13 mouse cellular contexts compared by ENCODE assay signal in the genomic region with DNA sequence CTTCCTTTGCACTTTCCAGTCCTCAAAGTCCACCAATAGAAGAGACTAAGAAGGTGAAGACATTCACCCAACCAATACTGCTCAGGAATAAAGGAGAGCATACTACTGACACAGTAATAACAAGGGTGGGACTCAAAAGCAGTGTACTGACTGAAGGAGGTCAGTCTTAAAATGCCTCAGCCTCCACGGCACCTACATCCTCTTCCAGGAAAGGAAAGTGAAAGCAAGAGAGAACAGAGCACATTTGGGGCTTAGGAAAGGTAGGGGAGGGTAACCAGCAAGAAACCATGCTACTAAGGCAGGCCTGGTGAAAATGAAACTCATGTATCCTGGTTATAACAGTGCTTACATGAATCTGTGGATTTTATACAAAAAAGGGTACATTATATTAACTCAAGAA. TPM values are rescaled to one million over a fixed set of nuclear protein-coding genes. Genes with fewer than 3 reads are reported as not detected.
DNase-seq lines count a peak whose midpoint lies in the region; ATAC-seq and TF ChIP-seq lines count a peak whose summit lies in the region.
"Had no signal": no experiment of that assay in that cellular context is flagged by ENCODE, and none has a peak within 500 bp of the region (broad histone marks: within the 10 kb centered on the region; RNA-seq: fewer than 3 reads in every experiment).

No protein-coding gene starts in this region.

- intact Hi-C loops in heart, postnatal 36 days (cut with DNase I), result no loop called here

- no peak for ATAC-seq in liver, embryonic 16.5 days (ENCODE audit: low read depth)

- peak; percentile 78 for DNase-seq in heart, adult 11 months
- no peak for DNase-seq in heart, postnatal 36 days
- DNase-seq in thymus, postnatal 25 days, result peak; percentile 13
- no peak for DNase-seq in thymus, adult 2 months
- DNase-seq in layer of hippocampus, postnatal 36 days, result no peak
- DNase-seq in right cerebral cortex, postnatal 4 days, result no peak
- DNase-seq in adrenal gland, adult 2 months, result no peak
- DNase-seq: adrenal gland, postnatal 14 days; gastrocnemius, postnatal 10 days; kidney, adult 2 months; left cerebral cortex, postnatal 4 days; spleen, adult 18-20 months had no signal

- H3K9me3 ChIP-seq in liver, embryonic 16.5 days (replicated peaks; ENCODE audit: control insufficient read depth, low read length), result no peaks in the 10 kb centered on the region

- H3K4me1 ChIP-seq in thymus, adult 2 months (replicated peaks; ENCODE audit: control insufficient read depth, insufficient read depth, low read length), result no peaks in the 10 kb centered on the region; the same call in 1 of the 2 replicates
- H3K4me1 ChIP-seq in liver, embryonic 16.5 days (ENCODE audit: control insufficient read depth, low read depth, low read length), result peaks cover 13% of the 10 kb centered on the region

- no peaks in the 10 kb centered on the region for H3K27me3 ChIP-seq in thymus, adult 2 months (ENCODE audit: control insufficient read depth, insufficient read depth, low read length)
- H3K27me3 ChIP-seq in liver, embryonic 16.5 days (ENCODE audit: control insufficient read depth, insufficient read depth, low read depth, low read length), result no peaks in the 10 kb centered on the region

- H3K36me3 ChIP-seq in thymus, adult 2 months (ENCODE audit: control insufficient read depth, insufficient read depth, low read length), result no peaks in the 10 kb centered on the region
- H3K36me3 ChIP-seq in liver, embryonic 16.5 days (ENCODE audit: control insufficient read depth, insufficient read depth), result no peaks in the 10 kb centered on the region

- no peak for TF ChIP-seq CTCF in thymus, adult 2 months (IDR thresholded peaks at IDR 0.05; ENCODE audit: borderline replicate concordance, control insufficient read depth, extremely low read depth, insufficient read depth, low read length, poor library complexity)

- H3K9ac ChIP-seq in liver, embryonic 16.5 days (ENCODE audit: low read depth, low read length), result 0 out of 2 replicates have a peak overlapping the region, but pooled peaks have one; percentile 4

- no peak for TF ChIP-seq POLR2A in thymus, adult 2 months (IDR thresholded peaks at IDR 0.05; ENCODE audit: control insufficient read depth, extremely low read depth, insufficient read depth, low read length, poor library complexity)

- no peak overlapping the region for H3K4me3 ChIP-seq in thymus, adult 2 months (ENCODE audit: control insufficient read depth, insufficient read depth, low read length)
- no peak overlapping the region for H3K4me3 ChIP-seq in liver, embryonic 16.5 days (ENCODE audit: low read depth, low read length)

- peak overlapping the region; percentile 18; the same call in 1 of the 2 replicates for H3K4me2 ChIP-seq in liver, embryonic 16.5 days (ENCODE audit: low read depth, low read length)

- H3K27ac ChIP-seq in thymus, adult 2 months (ENCODE audit: control insufficient read depth, insufficient read depth, low read length), result no peak overlapping the region
- no peak overlapping the region for H3K27ac ChIP-seq in liver, embryonic 16.5 days (ENCODE audit: low read length)

- WGBS in thymus, adult 2 months, result 3% methylated on average over 1 of the region's 1 CpGs
- 26% methylated on average over 1 of the region's 1 CpGs for WGBS in liver, embryonic 16.5 days (ENCODE audit: insufficient replicate concordance)

RNA-seq across cellular contexts. Expression of a gene that starts 2.0 kb away (rescaled TPM):
- 10 to 100 TPM; 16.9 to 17.8 TPM for total RNA-seq in heart, postnatal 36 days (2021)
- 6.1 and 6.3 TPM in 2 replicates for polyA plus RNA-seq in thymus, adult 2 months (2012; rRNA removed)
- 6.8 and 7.3 TPM in 2 replicates for polyA plus RNA-seq in liver, embryonic 16.5 days (2015; fragmentation: Nextera tagmentation; extraction: Ambion mirVana)
- total RNA-seq in layer of hippocampus, postnatal 36 days (2021), result 100 to 1,000 TPM; 122 to 155 TPM
- 1 to 10 TPM; 7.8 to 9.5 TPM for total RNA-seq in adrenal gland, adult 2 months (2021)
- 5.1 and 5.8 TPM in 2 replicates for polyA plus RNA-seq in adrenal gland, adult 2 months (2012; rRNA removed)

Comparison
In these comparisons a context has a peak if more than half of its experiments do, and no peak if none do; other contexts are left out.
1. DNase-seq: peak in heart, adult 11 months (single experiment) and thymus, postnatal 25 days (single experiment); none in heart, postnatal 36 days (0 of 2), thymus, adult 2 months (single experiment), layer of hippocampus, postnatal 36 days (0 of 2), right cerebral cortex, postnatal 4 days (single experiment) and adrenal gland, adult 2 months (single experiment).
2. RNA of a gene that starts 2.0 kb away (total RNA-seq): 122 to 155 TPM in layer of hippocampus, postnatal 36 days; 16.9 to 17.8 TPM in heart, postnatal 36 days and 7.8 to 9.5 TPM in adrenal gland, adult 2 months; every median in the first group is over 4 times any median in the second.